Mouse (Mus musculus): Measurements from ENCODE around the gene Med16.

DNA sequence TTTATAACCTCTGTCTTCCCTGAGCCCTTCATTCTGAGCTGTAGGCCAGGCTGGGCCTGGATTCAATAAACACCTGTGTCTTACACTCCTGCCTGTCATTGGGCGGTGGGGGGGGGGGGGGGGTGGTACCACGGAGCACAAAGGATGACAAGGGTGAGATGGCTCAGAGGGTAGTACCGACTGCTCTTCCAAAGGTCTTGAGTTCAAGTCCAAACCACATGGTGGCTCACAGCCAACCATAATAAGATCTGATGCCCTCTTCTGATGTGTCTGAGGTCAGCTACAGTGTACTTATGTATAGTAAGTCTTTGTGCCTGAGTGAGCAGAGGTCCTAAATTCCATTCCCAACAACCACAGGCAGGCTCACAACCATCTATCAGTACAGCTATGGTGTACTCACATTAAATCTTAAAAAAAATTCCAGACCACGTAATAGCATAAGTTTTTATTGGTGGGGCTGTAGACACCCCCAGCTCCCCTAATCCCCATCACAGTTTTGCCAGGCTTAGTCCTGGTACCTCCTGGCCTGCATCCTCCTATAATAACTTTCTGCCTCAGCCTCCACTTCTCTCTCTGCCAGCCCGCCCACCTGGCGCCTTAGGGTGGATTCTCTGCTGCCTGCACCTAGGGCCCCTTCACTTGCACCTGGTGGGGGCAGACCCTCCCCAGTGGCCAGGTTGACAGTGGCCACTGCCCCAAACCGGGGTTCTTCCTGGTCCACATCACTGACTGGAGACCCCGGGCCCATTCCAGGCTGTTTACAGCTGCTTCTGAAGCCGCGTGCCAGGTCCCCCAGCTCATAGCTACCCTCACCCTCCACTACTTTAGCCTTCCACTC lies 44.2 kb downstream of the Med16 start:
- no peak for TF ChIP-seq EP300 (IDR thresholded peaks at IDR 0.05; ENCODE audit: low read depth)
- TF ChIP-seq CTCF (IDR thresholded peaks at IDR 0.05; ENCODE audit: low read depth), result no peak

Data from heart, postnatal 0 days (tissue).